8 mouse cellular contexts compared by ENCODE assay signal in the genomic region with DNA sequence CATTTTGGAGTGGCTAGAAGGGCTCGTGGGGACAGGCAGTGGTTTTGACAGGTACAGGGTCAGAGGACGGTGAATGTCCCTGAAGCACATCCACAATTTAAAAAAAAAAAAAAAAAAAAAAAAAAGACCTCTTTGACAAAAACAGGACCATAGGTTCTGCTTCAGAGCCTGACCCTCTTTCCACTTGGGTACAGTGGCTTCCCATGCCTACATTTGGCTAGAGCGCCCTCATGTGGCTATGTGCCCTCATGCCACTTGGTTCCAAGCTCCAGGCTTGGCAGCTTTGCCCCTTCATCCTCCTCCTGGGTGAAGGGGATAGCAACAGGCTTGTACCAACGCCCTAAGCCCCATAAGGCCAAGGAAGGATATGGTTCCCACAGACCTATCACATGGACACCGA. TPM values are rescaled to one million over a fixed set of nuclear protein-coding genes. Genes with fewer than 3 reads are reported as not detected.
DNase-seq lines count a peak whose midpoint lies in the region; ATAC-seq lines count a peak whose summit lies in the region.

No protein-coding gene starts in this region.

- no peak overlapping the region for H3K9ac ChIP-seq in neural tube, embryonic 15.5 days (replicated peaks)
- H3K9ac ChIP-seq in kidney, embryonic 16.5 days (replicated peaks; ENCODE audit: low read length), result no peak overlapping the region
- no peak overlapping the region for H3K9ac ChIP-seq in lung, embryonic 16.5 days (ENCODE audit: low read length)

- no peak overlapping the region for H3K4me3 ChIP-seq in neural tube, embryonic 15.5 days (replicated peaks)
- no peak overlapping the region for H3K4me3 ChIP-seq in embryonic facial prominence, embryonic 10.5 days
- no peak overlapping the region for H3K4me3 ChIP-seq in kidney, embryonic 16.5 days (ENCODE audit: low read length)
- H3K4me3 ChIP-seq in lung, embryonic 16.5 days (ENCODE audit: low read length), result no peak overlapping the region

- WGBS in neural tube, embryonic 15.5 days, result 54% methylated on average over 5 of the region's 5 CpGs
- 57% methylated on average over 5 of the region's 5 CpGs for WGBS in embryonic facial prominence, embryonic 10.5 days
- 56% methylated on average over 5 of the region's 5 CpGs for WGBS in kidney, embryonic 16.5 days
- 52% methylated on average over 5 of the region's 5 CpGs for WGBS in lung, embryonic 16.5 days

- H3K4me2 ChIP-seq in neural tube, embryonic 15.5 days, result no peak overlapping the region
- no peak overlapping the region for H3K4me2 ChIP-seq in kidney, embryonic 16.5 days (replicated peaks; ENCODE audit: low read depth, low read length)
- no peak overlapping the region for H3K4me2 ChIP-seq in lung, embryonic 16.5 days (ENCODE audit: low read depth, low read length)

- no peaks in the 10 kb centered on the region; the same call in 1 of the 2 replicates for H3K9me3 ChIP-seq in neural tube, embryonic 15.5 days (replicated peaks)
- no peaks in the 10 kb centered on the region for H3K9me3 ChIP-seq in embryonic facial prominence, embryonic 10.5 days
- no peaks in the 10 kb centered on the region for H3K9me3 ChIP-seq in kidney, embryonic 16.5 days (ENCODE audit: low read length)
- no peaks in the 10 kb centered on the region for H3K9me3 ChIP-seq in lung, embryonic 16.5 days (ENCODE audit: control insufficient read depth, low read length)

- no peak for ATAC-seq in neural tube, embryonic 15.5 days (ENCODE audit: low FRiP score)
- ATAC-seq in kidney, embryonic 16.5 days (ENCODE audit: low FRiP score, low TSS enrichment), result 0 out of 2 replicates have a peak, but pooled peaks have one; percentile 42
- ATAC-seq in lung, embryonic 16.5 days (ENCODE audit: low read depth), result peak; percentile 28; the same call in 1 of the 2 replicates
- no peak for ATAC-seq in monocyte, adult 5-6 weeks (replicated peaks; ENCODE audit: insufficient number of reproducible peaks, low FRiP score, low TSS enrichment, poor library complexity, severe bottlenecking)

- H3K4me1 ChIP-seq in neural tube, embryonic 15.5 days, result no peaks in the 10 kb centered on the region
- H3K4me1 ChIP-seq in embryonic facial prominence, embryonic 10.5 days, result no peaks in the 10 kb centered on the region
- no peaks in the 10 kb centered on the region for H3K4me1 ChIP-seq in kidney, embryonic 16.5 days (ENCODE audit: insufficient read depth, low read length)
- no peaks in the 10 kb centered on the region for H3K4me1 ChIP-seq in lung, embryonic 16.5 days (replicated peaks; ENCODE audit: control insufficient read depth, insufficient read depth, low read length)

- no peaks in the 10 kb centered on the region for H3K27me3 ChIP-seq in neural tube, embryonic 15.5 days (replicated peaks)
- no peaks in the 10 kb centered on the region for H3K27me3 ChIP-seq in embryonic facial prominence, embryonic 10.5 days (replicated peaks; ENCODE audit: low read depth, poor library complexity, severe bottlenecking)
- no peaks in the 10 kb centered on the region for H3K27me3 ChIP-seq in kidney, embryonic 16.5 days (ENCODE audit: insufficient read depth, low read length)
- no peaks in the 10 kb centered on the region for H3K27me3 ChIP-seq in lung, embryonic 16.5 days (ENCODE audit: control insufficient read depth, insufficient read depth, low read depth, low read length)

- H3K36me3 ChIP-seq in neural tube, embryonic 15.5 days, result no peaks in the 10 kb centered on the region; the same call in none of the 2 replicates
- H3K36me3 ChIP-seq in embryonic facial prominence, embryonic 10.5 days (replicated peaks), result no peaks in the 10 kb centered on the region
- H3K36me3 ChIP-seq in kidney, embryonic 16.5 days (ENCODE audit: insufficient read depth, low read length), result no peaks in the 10 kb centered on the region
- H3K36me3 ChIP-seq in lung, embryonic 16.5 days (ENCODE audit: control insufficient read depth, insufficient read depth, low read length), result no peaks in the 10 kb centered on the region

- H3K27ac ChIP-seq in neural tube, embryonic 15.5 days (replicated peaks), result no peak overlapping the region
- H3K27ac ChIP-seq in embryonic facial prominence, embryonic 10.5 days (replicated peaks), result no peak overlapping the region
- no peak overlapping the region for H3K27ac ChIP-seq in kidney, embryonic 16.5 days (ENCODE audit: low read length)
- H3K27ac ChIP-seq in lung, embryonic 16.5 days (ENCODE audit: low read length), result no peak overlapping the region

- peak; percentile 54 for DNase-seq in neural tube, embryonic 10.5 days (ENCODE audit: extremely low spot score, low spot score)
- peak; percentile 75 for DNase-seq in adrenal gland, postnatal 25 days
- DNase-seq in embryonic facial prominence, embryonic 10.5 days (ENCODE audit: low spot score), result peak; percentile 45
- peak; percentile 84 for DNase-seq in right cerebral cortex, postnatal 4 days

RNA-seq across cellular contexts. Expression of gene AL607142.1, which starts 39.8 kb away (rescaled TPM):
- polyA plus RNA-seq in neural tube, embryonic 15.5 days (2015; fragmentation: Nextera tagmentation; extraction: Ambion mirVana), result not detected in 2 replicates
- not detected in 2 replicates for total RNA-seq in adrenal gland, postnatal 25 days (2021)
- polyA plus RNA-seq in embryonic facial prominence, embryonic 10.5 days (2016; fragmentation: Nextera tagmentation; extraction: Ambion mirVana), result not detected in 2 replicates
- polyA plus RNA-seq in kidney, embryonic 16.5 days (2015; fragmentation: Nextera tagmentation; extraction: Ambion mirVana), result not detected in 2 replicates
- not detected in 2 replicates for polyA plus RNA-seq in lung, embryonic 16.5 days (2015; fragmentation: Nextera tagmentation; extraction: Ambion mirVana)
- not detected in 3 replicates for total RNA-seq in monocyte, adult 5-6 weeks (2017)

RNA-seq across cellular contexts. Expression of gene Edn2, which starts 56.4 kb away (rescaled TPM):
- 0.14 and 1.3 TPM in 2 replicates for polyA plus RNA-seq in neural tube, embryonic 15.5 days (2015; fragmentation: Nextera tagmentation; extraction: Ambion mirVana)
- total RNA-seq in adrenal gland, postnatal 25 days (2021), result not detected in 2 replicates
- polyA plus RNA-seq in embryonic facial prominence, embryonic 10.5 days (2016; fragmentation: Nextera tagmentation; extraction: Ambion mirVana), result not detected in 2 replicates
- 0.10 TPM in 1 of 2 replicates, not detected in the other for polyA plus RNA-seq in kidney, embryonic 16.5 days (2015; fragmentation: Nextera tagmentation; extraction: Ambion mirVana)
- polyA plus RNA-seq in lung, embryonic 16.5 days (2015; fragmentation: Nextera tagmentation; extraction: Ambion mirVana), result 0.74 and 0.85 TPM in 2 replicates
- not detected in 3 replicates for total RNA-seq in monocyte, adult 5-6 weeks (2017)

Comparison
In these comparisons a context has a peak if more than half of its experiments do, and no peak if none do; other contexts are left out.
1. ATAC-seq: peak in kidney, embryonic 16.5 days (single experiment) and lung, embryonic 16.5 days (single experiment); none in neural tube, embryonic 15.5 days (single experiment) and monocyte, adult 5-6 weeks (single experiment).
2. Peak in every context shown above with its lines, with median percentiles within 50 percentile points of each other: DNase-seq.